Mouse (Mus musculus) kidney, adult 2 months (tissue): ENCODE results near the gene Madd.

Experiments used
- CTCF ChIP-seq: fragments of 200-500 bp; conservative IDR thresholded peaks from 2 replicates; pipeline ENCODE4 v1.5.1; 2011; ENCODE audit warnings: low read depth, mild to moderate bottlenecking, control low read depth, low read length, moderate library complexity, mixed read lengths; ENCODE audit not compliant: insufficient read depth, insufficient read length
- POLR2A ChIP-seq: fragments of 200-500 bp; IDR thresholded peaks from one replicate; pipeline ENCODE4 v1.6.1; 2011; ENCODE audit warnings: low read depth, low read length, control low read depth

GRCm38 (mm10) chr2:91194624-91195332 lies 11.1 kb upstream of the Madd start:
- peak; percentile 77 for TF ChIP-seq CTCF
- peak; percentile 12 for TF ChIP-seq POLR2A
